Mouse (Mus musculus) cortical plate, adult 2 months (tissue): ENCODE measurements at regions not wholly inside any gene's neighbourhood (a gene's known extent, or its start where the extent isn't known, plus 50 kb on each side); places are given as distances from the start of the nearest gene placed in this dataset.

Experiments
- CTCF ChIP-seq: fragments of 200-500 bp; IDR thresholded peaks from 2 replicates; pipeline ENCODE4 v1.5.1; 2011; ENCODE audit warnings: mild to moderate bottlenecking, control low read depth, low read length; ENCODE audit not compliant: insufficient read depth; ENCODE audit errors: extremely low read depth
- POLR2A ChIP-seq: fragments of 200-500 bp; IDR thresholded peaks from 2 replicates; pipeline ENCODE4 v1.6.1; 2011; ENCODE audit warnings: mild to moderate bottlenecking, low read length, control low read depth; ENCODE audit not compliant: insufficient read depth; ENCODE audit errors: extremely low read depth

DNA sequence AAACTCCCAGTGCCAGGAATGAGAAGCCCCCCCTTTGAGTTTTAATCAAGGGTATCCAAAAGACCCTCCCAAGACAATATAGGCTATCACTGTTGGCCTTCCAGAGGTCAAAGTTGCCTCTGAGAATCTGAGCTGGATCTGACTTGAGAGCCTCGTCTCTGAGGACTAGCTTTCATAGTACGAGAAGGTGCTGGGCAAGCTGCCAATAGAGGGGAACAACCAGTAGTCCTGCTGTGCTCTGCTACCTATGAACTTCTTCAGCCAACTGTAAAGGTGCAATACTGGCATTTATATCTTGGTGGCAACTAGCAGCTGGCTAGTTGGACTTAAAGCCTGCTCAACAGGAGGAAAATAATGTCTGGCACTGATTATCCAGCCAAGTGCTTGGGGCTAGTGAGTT is 400.3 kb upstream of the Nmur2 start:
- TF ChIP-seq CTCF (no peak), POLR2A (no peak)
